In the genomic region with DNA sequence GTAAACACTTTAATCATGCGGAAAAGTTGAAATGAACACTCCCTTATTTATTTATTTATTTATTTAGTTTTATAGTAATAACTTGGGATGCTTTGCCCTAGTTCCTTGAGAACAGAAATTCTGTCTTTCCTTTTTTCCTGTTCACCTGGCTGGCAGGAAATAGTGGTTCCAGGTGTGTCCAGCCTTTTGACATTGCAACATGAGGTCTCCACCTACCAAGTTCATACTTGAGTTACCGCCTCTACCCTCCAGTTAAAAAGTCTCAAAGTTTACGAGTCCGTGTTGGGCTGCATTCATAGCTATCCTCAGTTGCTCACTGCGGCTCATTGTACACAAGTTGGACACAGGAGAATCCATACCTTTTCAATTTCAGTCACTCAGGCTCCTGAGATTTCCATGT, we compare ENCODE assay signal across 8 mouse cellular contexts. TPM values are rescaled to one million over a fixed set of nuclear protein-coding genes. Genes with fewer than 3 reads are reported as not detected.
DNase-seq lines count a peak whose midpoint lies in the region; ATAC-seq and TF ChIP-seq lines count a peak whose summit lies in the region.

No protein-coding gene starts in this region.

- no peak for ATAC-seq in lung, embryonic 14.5 days (ENCODE audit: insufficient read depth)
- ATAC-seq in forebrain, embryonic 11.5 days (replicated peaks; ENCODE audit: low FRiP score): no peak
- no peak for ATAC-seq in megakaryocyte progenitor cell, adult 5-6 weeks (replicated peaks; ENCODE audit: poor library complexity)

- 28% methylated on average over 5 of the region's 5 CpGs for WGBS in lung, embryonic 14.5 days
- 42% methylated on average over 5 of the region's 5 CpGs for WGBS in forebrain, embryonic 11.5 days
- 38% methylated on average over 5 of the region's 5 CpGs for WGBS in limb, embryonic 10.5 days
- 13% methylated on average over 5 of the region's 5 CpGs for WGBS in small intestine, adult 2 months

- H3K4me1 ChIP-seq in lung, embryonic 14.5 days (ENCODE audit: insufficient read depth): peaks cover 9% of the 10 kb centered on the region
- peaks cover 5% of the 10 kb centered on the region; the same call in 1 of the 2 replicates for H3K4me1 ChIP-seq in forebrain, embryonic 11.5 days (replicated peaks; ENCODE audit: control insufficient read depth, insufficient read depth, low read length)
- H3K4me1 ChIP-seq in limb, embryonic 10.5 days: peaks cover 11% of the 10 kb centered on the region
- H3K4me1 ChIP-seq in small intestine, adult 2 months (ENCODE audit: control insufficient read depth, insufficient read depth, insufficient read length, low read length): peaks cover 2% of the 10 kb centered on the region; the same call in 1 of the 2 replicates

- DNase-seq in lung, embryonic 14.5 days: no peak
- no peak for DNase-seq in lung, postnatal 14 days
- no peak for DNase-seq in forebrain, embryonic 11.5 days (ENCODE audit: low spot score)
- DNase-seq in limb, embryonic 10.5 days (ENCODE audit: low spot score): no peak
- DNase-seq in right cerebral cortex, postnatal 36 days (ENCODE audit: low spot score in 2 of 2): no peak
- DNase-seq in adrenal gland, postnatal 25 days: no peak

- peak overlapping the region; percentile 81 for H3K4me2 ChIP-seq in lung, embryonic 14.5 days
- peak overlapping the region; percentile 77 for H3K4me2 ChIP-seq in forebrain, embryonic 11.5 days (ENCODE audit: low read depth, low read length, severe bottlenecking)

- no peak for TF ChIP-seq CTCF in lung, embryonic 14.5 days (IDR thresholded peaks at IDR 0.05; ENCODE audit: low read depth)
- no peak for TF ChIP-seq CTCF in small intestine, adult 2 months (IDR thresholded peaks at IDR 0.05; ENCODE audit: extremely low read depth, insufficient read length, insufficient replicate concordance, low read depth, low read length)

- H3K4me3 ChIP-seq in lung, embryonic 14.5 days (ENCODE audit: low read depth, low read length): peak overlapping the region; percentile 88
- H3K4me3 ChIP-seq in forebrain, embryonic 11.5 days (ENCODE audit: low read depth, low read length): peak overlapping the region; percentile 79
- peak overlapping the region; percentile 98 for H3K4me3 ChIP-seq in limb, embryonic 10.5 days
- H3K4me3 ChIP-seq in small intestine, adult 2 months (ENCODE audit: low read depth, low read length): peak overlapping the region; percentile 92

- no peaks in the 10 kb centered on the region for H3K27me3 ChIP-seq in lung, embryonic 14.5 days (ENCODE audit: insufficient read depth, low read length)
- no peaks in the 10 kb centered on the region for H3K27me3 ChIP-seq in forebrain, embryonic 11.5 days (ENCODE audit: control insufficient read depth, insufficient read depth, low read length)
- no peaks in the 10 kb centered on the region for H3K27me3 ChIP-seq in limb, embryonic 10.5 days (ENCODE audit: low read depth, poor library complexity, severe bottlenecking)
- H3K27me3 ChIP-seq in small intestine, adult 2 months (ENCODE audit: control insufficient read depth, insufficient read depth, low read length): no peaks in the 10 kb centered on the region

- peaks cover 3% of the 10 kb centered on the region for H3K36me3 ChIP-seq in lung, embryonic 14.5 days (ENCODE audit: insufficient read depth)
- no peaks in the 10 kb centered on the region; the same call in 1 of the 2 replicates for H3K36me3 ChIP-seq in forebrain, embryonic 11.5 days (ENCODE audit: control insufficient read depth, insufficient read depth, low read length)
- H3K36me3 ChIP-seq in limb, embryonic 10.5 days: peaks cover 11% of the 10 kb centered on the region
- peaks cover 3% of the 10 kb centered on the region; the same call in 1 of the 2 replicates for H3K36me3 ChIP-seq in small intestine, adult 2 months (ENCODE audit: control insufficient read depth, insufficient read depth, low read length)

- H3K27ac ChIP-seq in lung, embryonic 14.5 days (ENCODE audit: low read depth): no peak overlapping the region; the same call in 1 of the 2 replicates
- no peak overlapping the region for H3K27ac ChIP-seq in forebrain, embryonic 11.5 days (ENCODE audit: low read depth, low read length)
- peak overlapping the region; percentile 89; the same call in 1 of the 2 replicates for H3K27ac ChIP-seq in limb, embryonic 10.5 days
- H3K27ac ChIP-seq in small intestine, adult 2 months (ENCODE audit: insufficient read depth, low read depth, low read length): no peak overlapping the region

- no peak for TF ChIP-seq POLR2A in small intestine, adult 2 months (IDR thresholded peaks at IDR 0.05; ENCODE audit: low read depth, low read length)

- no peaks in the 10 kb centered on the region for H3K9me3 ChIP-seq in lung, embryonic 14.5 days (ENCODE audit: low read depth, low read length)
- no peaks in the 10 kb centered on the region for H3K9me3 ChIP-seq in forebrain, embryonic 11.5 days (ENCODE audit: control insufficient read depth, low read length)
- H3K9me3 ChIP-seq in limb, embryonic 10.5 days (replicated peaks): no peaks in the 10 kb centered on the region

- peak overlapping the region; percentile 85 for H3K9ac ChIP-seq in lung, embryonic 14.5 days
- peak overlapping the region; percentile 80 for H3K9ac ChIP-seq in forebrain, embryonic 11.5 days (ENCODE audit: low read length)

RNA-seq across cellular contexts. Expression of a gene that starts 0.8 kb away (rescaled TPM):
- 20.4 and 25.4 TPM in 2 replicates for polyA plus RNA-seq in lung, embryonic 14.5 days (2014; fragmentation: Nextera tagmentation; extraction: Ambion mirVana)
- 28.2 and 29.6 TPM in 2 replicates for polyA plus RNA-seq in forebrain, embryonic 11.5 days (2014; fragmentation: Nextera tagmentation; extraction: Ambion mirVana)
- polyA plus RNA-seq in limb, embryonic 10.5 days (2016; fragmentation: Nextera tagmentation; extraction: Ambion mirVana): 23.7 and 23.8 TPM in 2 replicates
- 0.90 and 1.1 TPM in 2 replicates for polyA plus RNA-seq in small intestine, adult 2 months (2012; rRNA removed)
- total RNA-seq in adrenal gland, postnatal 25 days (2021): 19.3 and 19.9 TPM in 2 replicates
- 12.1 and 12.8 TPM in 2 replicates for total RNA-seq in megakaryocyte progenitor cell, adult 5-6 weeks (2015)
- 8.4 and 13.5 TPM in 2 replicates for total RNA-seq in megakaryocyte progenitor cell, adult 5-6 weeks (2017)

Comparison
In these comparisons a context has a peak if more than half of its experiments do, and no peak if none do; other contexts are left out.
1. RNA of a gene that starts 0.8 kb away (polyA plus RNA-seq): 28.2 to 29.6 TPM in forebrain, embryonic 11.5 days, 20.4 to 25.4 TPM in lung, embryonic 14.5 days and 23.7 to 23.8 TPM in limb, embryonic 10.5 days; 0.90 to 1.1 TPM in small intestine, adult 2 months; every median in the first group is over 10 times any median in the second.
2. Peak in every context shown above with its lines, with median percentiles within 50 percentile points of each other: H3K4me3 ChIP-seq.